Mouse (Mus musculus) C2C12 (cell line): Measurements from ENCODE around the gene Hoxb4. TPM values are rescaled to one million over a fixed set of nuclear protein-coding genes. Genes with fewer than 3 reads are reported as not detected.
A peak's percentile ranks its signal among the peaks of the same experiment; 100 is the strongest.

Experiments used
- H3K27me3 ChIP-seq: one replicate; pipeline ENCODE4 v1.6.1; 2011; ENCODE audit not compliant: control insufficient read depth, insufficient read depth, insufficient read length
- H3K36me3 ChIP-seq: one replicate; pipeline ENCODE4 v1.6.1; 2011; ENCODE audit not compliant: control insufficient read depth, insufficient read depth
- H3K4me3 ChIP-seq: one replicate; pipeline ENCODE4 v1.5.1; 2011; ENCODE audit warnings: mild to moderate bottlenecking, control low read depth; ENCODE audit not compliant: poor library complexity, insufficient read depth, severe bottlenecking
- H3K79me2 ChIP-seq: one replicate; pipeline ENCODE4 v1.6.1; 2011; ENCODE audit not compliant: control insufficient read depth, insufficient read depth
- H3K79me3 ChIP-seq: one replicate; pipeline ENCODE4 v1.6.1; 2011; ENCODE audit warnings: low read depth, control low read depth
- H3ac ChIP-seq: one replicate; pipeline ENCODE3; 2011; ENCODE audit warnings: low read depth; ENCODE audit not compliant: control insufficient read depth, insufficient read length
- CEBPB ChIP-seq: IDR thresholded peaks from one replicate; pipeline ENCODE4 v1.6.1; 2011; ENCODE audit warnings: low read depth, mild to moderate bottlenecking, control low read depth, moderate library complexity
- CTCF ChIP-seq: IDR thresholded peaks from one replicate; pipeline ENCODE4 v1.5.1; 2011; ENCODE audit not compliant: control insufficient read depth, insufficient read depth, insufficient read length
- FOSL1 ChIP-seq: IDR thresholded peaks from one replicate; pipeline ENCODE4 v1.8.0; 2011; ENCODE audit warnings: mild to moderate bottlenecking, low read length; ENCODE audit not compliant: poor library complexity, insufficient read depth, severe bottlenecking
- MAX ChIP-seq: IDR thresholded peaks from one replicate; pipeline ENCODE4 v1.6.1; 2011; ENCODE audit warnings: mild to moderate bottlenecking, control low read depth
- MYOD1 ChIP-seq: IDR thresholded peaks from one replicate; pipeline ENCODE4 v1.6.1; 2011; ENCODE audit warnings: low read depth; ENCODE audit not compliant: control insufficient read depth, insufficient read length
- MYOG ChIP-seq: IDR thresholded peaks from one replicate; pipeline ENCODE4 v1.6.1; 2011; ENCODE audit not compliant: control insufficient read depth, insufficient read length; ENCODE audit errors: extremely low read depth
- USF1 ChIP-seq: IDR thresholded peaks from one replicate; pipeline ENCODE4 v1.6.1; 2011; ENCODE audit warnings: low read depth, mild to moderate bottlenecking, control low read depth, moderate library complexity
- polyA plus RNA-seq: library from polyadenylated mRNA; unstranded; fragments of >200 nt; fragmentation: generic; extraction: Trizol; gene quantifications from one replicate; pipeline ENCODE4 v1.2.1, GENCODE M21; 2012; ENCODE audit warnings: missing spikeins

The Hoxb4 gene
- polyA plus RNA-seq, 1 experiment, result 0.02 TPM

GRCm38 (mm10) chr11:96292565-96293301 is 25.3 kb upstream of the Hoxb4 start:
- Histone ChIP-seq H3ac (peak overlapping the region; percentile 52), H3K4me3 (no peak overlapping the region), H3K79me3 (no peaks in the 10 kb centered on the region), H3K27me3 (peaks cover 88% of the 10 kb centered on the region), H3K79me2 (no peaks in the 10 kb centered on the region), H3K36me3 (no peaks in the 10 kb centered on the region)
- no peak for TF ChIP-seq CTCF
- no peak for TF ChIP-seq MYOD1
- no peak for TF ChIP-seq MYOG
- TF ChIP-seq CEBPB, result no peak
- TF ChIP-seq FOSL1, result no peak

- TF ChIP-seq MYOG (no peak), USF1 (no peak)
- no peaks in the 10 kb centered on the region for H3K79me2 ChIP-seq
- peaks cover 87% of the 10 kb centered on the region for H3K27me3 ChIP-seq
- no peak overlapping the region for H3K4me3 ChIP-seq
- H3ac ChIP-seq, result peak overlapping the region; percentile 52
- H3K79me3 ChIP-seq, result no peaks in the 10 kb centered on the region
- H3K36me3 ChIP-seq, result no peaks in the 10 kb centered on the region
These were observed 24.7 kb upstream of the Hoxb4 start for GRCm38 (mm10) chr11:96293302-96293921.

- H3K79me3 ChIP-seq, result no peaks in the 10 kb centered on the region
- no peaks in the 10 kb centered on the region for H3K79me2 ChIP-seq
- peaks cover 87% of the 10 kb centered on the region for H3K27me3 ChIP-seq
- no peak overlapping the region for H3K4me3 ChIP-seq
- no peak overlapping the region for H3ac ChIP-seq
- TF ChIP-seq CTCF (peak; percentile 70), MAX (no peak)
- no peaks in the 10 kb centered on the region for H3K36me3 ChIP-seq
These were observed 23.6 kb upstream of the Hoxb4 start for GRCm38 (mm10) chr11:96294245-96295091.

DNA sequence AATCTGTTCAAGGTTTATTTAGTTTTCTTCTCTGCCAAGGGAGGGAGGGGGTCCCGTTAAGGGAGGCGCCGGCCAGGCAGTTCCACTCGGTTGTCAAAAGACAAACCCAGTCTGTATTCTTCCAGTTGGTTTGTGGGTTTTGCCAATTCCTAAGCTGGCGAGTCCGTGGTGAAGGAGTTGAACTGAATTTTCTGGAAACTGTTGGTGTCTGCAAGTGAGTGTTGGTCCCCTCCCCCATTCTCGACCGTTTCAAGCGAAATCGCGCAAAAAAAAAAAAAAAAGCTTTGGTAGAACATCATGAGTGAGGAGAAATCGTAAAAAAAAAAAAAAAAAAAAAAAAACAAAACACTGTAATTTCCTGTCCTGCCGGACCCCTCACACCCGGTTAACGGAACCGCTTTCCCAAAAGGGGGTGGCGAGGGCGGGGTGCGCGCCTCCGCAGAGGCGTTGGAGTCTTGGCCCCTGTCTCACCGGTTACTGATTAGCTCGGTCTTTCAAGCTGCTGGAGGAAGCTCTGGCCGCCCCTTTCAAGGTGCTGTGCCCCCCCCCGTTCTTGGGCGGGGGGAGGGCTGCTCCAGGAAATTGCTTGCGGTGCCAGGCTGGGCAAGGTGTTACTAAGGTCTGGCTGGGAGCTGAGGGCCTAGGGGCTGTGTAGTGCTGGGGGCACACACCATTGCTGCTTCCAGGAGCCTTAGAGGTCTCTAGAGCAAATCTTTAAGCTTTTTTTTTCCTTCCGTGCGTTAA is 22.8 kb upstream of the Hoxb4 start:
- Histone ChIP-seq H3K79me3 (no peaks in the 10 kb centered on the region), H3ac (peak overlapping the region; percentile 37), H3K4me3 (no peak overlapping the region), H3K36me3 (no peaks in the 10 kb centered on the region), H3K79me2 (no peaks in the 10 kb centered on the region), H3K27me3 (peaks cover 90% of the 10 kb centered on the region)
- no peak for TF ChIP-seq FOSL1
- no peak for TF ChIP-seq USF1
- no peak for TF ChIP-seq MYOD1
- TF ChIP-seq MAX, result no peak
- TF ChIP-seq CEBPB, result no peak
- no peak for TF ChIP-seq CTCF
- TF ChIP-seq MYOG, result no peak

GRCm38 (mm10) chr11:96296997-96297396 is 21.1 kb upstream of the Hoxb4 start:
- no peak overlapping the region for H3K4me3 ChIP-seq
- peaks cover 92% of the 10 kb centered on the region for H3K27me3 ChIP-seq
- no peak for TF ChIP-seq MAX
- no peak for TF ChIP-seq MYOD1
- no peak for TF ChIP-seq FOSL1
- TF ChIP-seq CEBPB, result no peak
- no peak for TF ChIP-seq USF1
- TF ChIP-seq MYOG, result no peak
- TF ChIP-seq CTCF, result no peak
- H3K36me3 ChIP-seq, result no peaks in the 10 kb centered on the region
- H3K79me3 ChIP-seq, result no peaks in the 10 kb centered on the region
- H3K79me2 ChIP-seq, result no peaks in the 10 kb centered on the region
- H3ac ChIP-seq, result no peak overlapping the region
